Mouse (Mus musculus) embryonic fibroblast, embryonic 13.5 days (primary cell): ENCODE measurements around the gene A930009A15Rik.

ENCODE experiments used
- CTCF ChIP-seq: IDR thresholded peaks from 2 replicates; pipeline ENCODE4 v1.5.1; 2011; ENCODE audit warnings: mild to moderate bottlenecking, control low read depth, low read length, moderate library complexity, borderline replicate concordance; ENCODE audit not compliant: insufficient read depth
- POLR2A ChIP-seq: IDR thresholded peaks from 2 replicates; pipeline ENCODE4 v1.6.1; 2011; ENCODE audit warnings: low read depth, mild to moderate bottlenecking, control low read depth, low read length, moderate library complexity

DNA sequence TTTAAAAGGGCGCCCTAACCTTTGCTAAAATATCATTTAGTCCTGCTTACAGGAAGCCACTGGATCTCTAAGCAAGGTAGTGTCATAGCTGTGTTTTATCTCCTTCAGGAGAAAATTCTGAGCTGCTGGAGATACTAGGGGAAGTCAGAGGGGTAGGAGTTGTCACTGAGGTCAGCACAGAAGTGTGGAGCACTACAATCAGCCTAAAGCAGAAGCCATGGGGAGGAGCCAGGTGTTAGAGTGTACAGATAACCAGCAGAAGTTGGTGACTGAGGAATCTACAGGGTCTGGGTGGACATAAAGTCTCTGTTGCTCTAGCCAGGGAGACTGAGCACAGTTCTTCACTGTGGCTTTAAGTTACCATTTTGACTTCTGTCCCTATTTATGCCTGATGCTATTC lies 26.0 kb downstream of the A930009A15Rik start:
- TF ChIP-seq POLR2A = no peak
- TF ChIP-seq CTCF = no peak
